Mouse (Mus musculus) heart, postnatal 0 days (tissue): ENCODE data around the gene Cdc42se1. TPM values are rescaled to one million over a fixed set of nuclear protein-coding genes. Genes with fewer than 3 reads are reported as not detected.

Experiments
- ATAC-seq: fragments of 200-750 bp; cut with Nextera tagmentation; 2 replicates; pipeline ENCODE4 v1.8.0; 2017; ENCODE audit warnings: low read depth, moderate number of reproducible peaks, moderate library complexity; ENCODE audit not compliant: insufficient read depth
- DNase-seq: peaks from one replicate; pipeline ENCODE4 v3.0.0-alpha.2; 2016; ENCODE audit warnings: low spot score
- H3K27ac ChIP-seq: fragments of 300-500 bp; sonication (generic); 2 replicates; pipeline ENCODE4 v1.5.1; 2014; ENCODE audit warnings: low read depth, mild to moderate bottlenecking
- H3K27me3 ChIP-seq: fragments of 300-500 bp; sonication (generic); 2 replicates; pipeline ENCODE4 v1.6.1; 2014; ENCODE audit warnings: low read length, mixed read lengths; ENCODE audit not compliant: control insufficient read depth, insufficient read depth
- H3K36me3 ChIP-seq: fragments of 300-500 bp; sonication (generic); replicated peaks from 2 replicates; pipeline ENCODE4 v1.6.1; 2014; ENCODE audit warnings: low read length, mixed read lengths; ENCODE audit not compliant: control insufficient read depth, insufficient read depth
- H3K4me1 ChIP-seq: fragments of 300-500 bp; sonication (generic); 2 replicates; pipeline ENCODE4 v1.6.1; 2014; ENCODE audit warnings: antibody characterized with exemption; ENCODE audit not compliant: control insufficient read depth, insufficient read depth
- H3K4me2 ChIP-seq: fragments of 300-500 bp; sonication (generic); 2 replicates; pipeline ENCODE4 v1.6.1; 2014; ENCODE audit warnings: low read depth, mild to moderate bottlenecking, low read length, moderate library complexity
- H3K4me3 ChIP-seq: fragments of 300-500 bp; sonication (generic); 2 replicates; pipeline ENCODE4 v1.5.1; 2014; ENCODE audit warnings: low read depth, low read length
- H3K9ac ChIP-seq: fragments of 300-500 bp; sonication (generic); replicated peaks from 2 replicates; pipeline ENCODE4 v1.6.1; 2014; ENCODE audit warnings: low read depth, low read length, mixed read lengths
- H3K9me3 ChIP-seq: fragments of 300-500 bp; sonication (generic); replicated peaks from 2 replicates; pipeline ENCODE4 v1.6.1; 2016; ENCODE audit warnings: low read length; ENCODE audit not compliant: control insufficient read depth
- CTCF ChIP-seq: IDR thresholded peaks from 2 replicates; pipeline ENCODE4 v1.5.1; 2016; ENCODE audit warnings: antibody characterized with exemption, control low read depth, low read depth
- EP300 ChIP-seq: IDR thresholded peaks from 2 replicates; pipeline ENCODE4 v1.6.1; 2016; ENCODE audit warnings: antibody characterized with exemption, low read depth
- WGBS: fragments of 180-500 bp; shearing (Covaris S2); extraction: QIAGEN DNeasy Blood & Tissue Kit; methylation state at CpG from one replicate; pipeline ENCODE4 v1.1.7; 2014; 5-methylcytosine and 5-hydroxymethylcytosine counted together
- polyA plus RNA-seq: library from polyadenylated mRNA; unstranded; fragments of >200 nt; fragmentation: Nextera tagmentation; extraction: Ambion mirVana; gene quantifications from 2 replicates; pipeline ENCODE4 v1.2.1, GENCODE M21; 2015
- total RNA-seq: library from RNA; depleted of rRNA; stranded (reverse); fragments of >200 nt; gene quantifications from 2 replicates; pipeline ENCODE4 v1.2.3, GENCODE M21; 2014; ENCODE audit warnings: low replicate concordance

Gene Cdc42se1
- total and polyA plus RNA-seq, 2 experiments from 2014 or later = 33.6 to 78.2 TPM

DNA sequence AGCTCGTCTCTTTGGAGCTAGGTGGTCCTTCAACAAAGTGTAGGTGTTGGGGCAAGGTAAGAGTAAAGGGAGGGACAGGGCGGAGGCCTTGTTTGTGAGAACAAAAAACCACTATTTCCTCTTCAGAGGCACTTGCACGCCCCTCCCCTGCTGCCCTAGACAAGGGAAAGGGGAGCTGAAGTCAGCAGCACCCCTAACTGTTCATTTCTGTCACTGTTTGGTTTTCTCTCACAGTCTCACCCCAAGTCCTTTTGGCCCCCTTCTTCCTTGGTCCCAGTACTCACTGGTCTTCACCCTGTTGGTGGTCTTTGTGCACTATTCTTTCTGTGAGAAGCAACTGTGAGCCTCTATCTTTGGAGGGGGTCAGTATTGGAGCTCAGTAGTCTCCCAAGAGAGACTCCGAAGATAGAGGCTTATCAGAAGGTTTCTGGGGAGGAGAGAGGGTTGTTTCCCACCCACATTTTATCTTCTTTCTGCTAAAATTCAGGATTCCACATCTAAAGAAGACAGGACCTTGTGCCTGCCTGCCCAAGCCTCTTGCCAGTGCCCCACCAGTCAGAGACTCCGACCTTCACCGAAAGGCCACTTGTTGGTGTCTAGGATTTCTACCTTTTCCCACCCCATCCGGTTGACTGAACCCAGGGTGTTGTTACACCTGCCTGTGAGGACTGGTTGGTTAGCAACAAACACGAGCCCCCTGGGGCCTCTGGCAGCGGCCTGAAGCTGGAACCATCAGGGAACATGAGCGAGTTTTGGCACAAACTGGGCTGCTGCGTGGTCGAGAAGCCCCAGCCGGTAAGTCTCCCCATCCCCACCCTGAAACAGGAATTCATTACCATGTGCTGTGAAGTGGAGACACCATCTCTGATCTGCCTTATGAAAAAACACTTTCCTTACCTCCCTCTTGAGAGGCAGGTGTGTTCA, 3.0 kb downstream of the Cdc42se1 start, which contains the start of gene Mllt11:
TSS of gene Mllt11 (minus strand) at position 874 of the 924 bp plus-strand sequence.
- no peak for ATAC-seq
- Histone ChIP-seq H3K27me3 (no peaks in the 10 kb centered on the region), H3K4me1 (peaks cover 24% of the 10 kb centered on the region), H3K36me3 (peaks cover 50% of the 10 kb centered on the region), H3K9ac (0 out of 2 replicates have a peak within 1 kb of the TSS, but pooled peaks have one; percentile 91), H3K4me2 (peak within 1 kb of the TSS; percentile 81), H3K9me3 (no peaks in the 10 kb centered on the region), H3K27ac (peak within 1 kb of the TSS; percentile 94), H3K4me3 (peak within 1 kb of the TSS; percentile 89; the same call in 1 of the 2 replicates)
- WGBS = 69% methylated on average over 13 of the region's 13 CpGs
- no peak for DNase-seq
- no peak for TF ChIP-seq CTCF
- TF ChIP-seq EP300 = no peak

DNA sequence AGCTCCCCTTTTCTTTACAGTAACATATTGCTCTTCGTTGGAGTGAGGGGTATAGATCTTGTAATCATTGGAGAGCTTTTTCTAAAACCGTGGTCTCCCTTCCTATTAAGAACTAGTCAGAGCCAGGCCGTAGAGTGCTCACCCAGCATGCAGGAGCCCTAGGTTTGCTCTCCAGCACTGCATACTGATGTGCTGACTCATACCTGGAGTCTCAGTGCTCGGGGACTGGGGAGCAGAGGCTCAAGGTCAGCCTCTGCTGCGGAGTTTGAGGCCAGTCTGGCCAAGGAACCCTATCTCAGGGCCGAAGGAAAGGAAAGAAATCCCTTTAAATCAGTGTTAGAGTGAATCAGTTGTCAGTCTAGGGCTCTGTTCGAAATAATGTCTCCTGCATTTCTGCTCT, 4.2 kb downstream of the Cdc42se1 start:
- Histone ChIP-seq H3K36me3 (peaks cover 54% of the 10 kb centered on the region), H3K27me3 (no peaks in the 10 kb centered on the region), H3K27ac (no peak overlapping the region), H3K4me1 (peaks cover 23% of the 10 kb centered on the region), H3K4me3 (no peak overlapping the region), H3K4me2 (no peak overlapping the region), H3K9me3 (no peaks in the 10 kb centered on the region), H3K9ac (no peak overlapping the region)
- no peak for DNase-seq
- WGBS = 40% methylated on average over 7 of the region's 7 CpGs
- TF ChIP-seq CTCF (no peak), EP300 (no peak)
- ATAC-seq = no peak

- ATAC-seq (no peak), DNase-seq (no peak)
- Histone ChIP-seq H3K9me3 (no peaks in the 10 kb centered on the region), H3K4me2 (no peak overlapping the region), H3K27me3 (no peaks in the 10 kb centered on the region), H3K4me1 (peaks cover 25% of the 10 kb centered on the region), H3K9ac (no peak overlapping the region), H3K36me3 (peaks cover 54% of the 10 kb centered on the region), H3K27ac (no peak overlapping the region), H3K4me3 (no peak overlapping the region)
- 79% methylated on average over 16 of the region's 16 CpGs for WGBS
- TF ChIP-seq CTCF (no peak), EP300 (no peak)
Observed at GRCm38 (mm10) chr3:95233303-95233980, 4.9 kb downstream of the Cdc42se1 start.

DNA sequence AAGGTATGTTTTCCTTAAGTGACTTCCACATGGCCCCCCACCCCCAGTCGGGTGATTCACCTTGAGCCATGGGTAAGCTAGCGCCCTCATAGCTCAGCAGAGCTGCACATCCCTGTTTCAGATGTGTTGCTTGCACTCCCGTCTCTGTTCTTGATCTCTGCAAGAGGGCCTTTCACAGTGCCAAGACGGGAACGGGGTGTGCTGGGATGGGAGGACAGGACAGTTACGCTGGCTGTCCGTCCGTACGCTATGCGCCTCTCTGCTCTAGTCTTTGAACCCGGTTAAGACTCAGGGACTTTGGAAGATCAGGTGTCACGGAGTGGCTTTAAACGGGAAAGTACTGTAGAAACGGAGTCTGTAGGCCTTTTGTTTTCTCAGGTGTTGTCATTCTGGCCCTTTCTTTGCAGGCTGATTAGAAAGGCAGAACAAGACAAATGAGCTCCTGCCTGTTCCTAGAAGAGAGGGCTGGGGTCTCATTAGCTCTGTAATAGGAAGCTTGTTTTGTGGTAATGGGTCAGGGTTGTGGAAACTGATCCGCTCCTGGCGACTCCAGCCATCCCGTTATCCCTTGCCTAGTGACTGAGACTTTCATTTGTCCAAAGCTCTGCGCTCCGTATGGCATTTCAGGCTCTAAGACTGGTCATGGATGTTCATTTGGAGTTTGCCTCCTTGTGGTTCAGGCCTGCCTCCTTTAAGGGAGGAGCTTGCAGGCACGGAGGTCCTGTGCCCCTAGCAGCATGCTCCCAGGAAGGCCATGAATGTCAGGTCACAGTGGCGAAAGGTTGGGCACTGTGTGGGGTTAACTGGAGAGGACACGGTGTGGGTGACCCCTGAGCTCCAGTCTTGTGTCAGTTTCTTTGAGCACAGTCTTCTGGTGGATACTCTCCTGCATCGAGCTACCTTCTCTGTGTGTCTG, 7.1 kb downstream of the Cdc42se1 start:
- Histone ChIP-seq H3K4me3 (no peak overlapping the region), H3K4me2 (no peak overlapping the region), H3K36me3 (peaks cover 54% of the 10 kb centered on the region), H3K27ac (no peak overlapping the region), H3K27me3 (no peaks in the 10 kb centered on the region), H3K9ac (no peak overlapping the region), H3K9me3 (no peaks in the 10 kb centered on the region), H3K4me1 (peaks cover 19% of the 10 kb centered on the region)
- DNase-seq (no peak), ATAC-seq (no peak)
- TF ChIP-seq EP300 (no peak), CTCF (no peak)
- WGBS = 88% methylated on average over 23 of the region's 23 CpGs

DNA sequence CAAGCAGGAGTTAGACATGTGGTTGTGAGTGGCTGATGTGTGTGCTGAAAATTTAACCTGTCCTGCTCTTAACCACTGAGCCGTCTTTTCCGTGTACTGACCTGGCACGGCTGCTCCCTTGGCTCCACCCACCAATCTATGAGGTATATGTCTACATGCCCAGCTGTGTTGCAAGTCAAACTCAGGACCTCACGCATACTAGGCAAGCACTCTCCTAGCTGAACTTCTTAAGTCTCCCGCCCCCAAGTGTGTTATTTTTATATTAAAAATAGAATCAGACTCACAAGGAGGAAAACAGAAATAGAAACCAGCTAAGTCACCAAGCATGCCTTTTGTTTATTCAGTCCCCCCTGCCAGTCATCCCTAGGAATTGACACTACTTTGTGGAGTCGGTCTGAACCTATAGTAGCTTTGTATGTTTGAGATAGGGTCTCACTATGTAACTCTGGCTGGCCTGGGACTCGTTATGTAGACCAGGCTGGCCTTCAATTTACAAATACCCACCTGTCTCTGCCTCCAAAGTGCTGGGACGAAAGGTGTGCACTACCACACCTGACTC, 9.1 kb downstream of the Cdc42se1 start:
- Histone ChIP-seq H3K4me2 (no peak overlapping the region), H3K27ac (peak overlapping the region; percentile 27), H3K4me1 (0 out of 2 replicates have a peak, but pooled peaks cover 5% of the 10 kb centered on the region), H3K9ac (no peak overlapping the region), H3K27me3 (no peaks in the 10 kb centered on the region), H3K4me3 (no peak overlapping the region), H3K36me3 (peaks cover 43% of the 10 kb centered on the region), H3K9me3 (no peaks in the 10 kb centered on the region)
- peak; percentile 62 for DNase-seq
- WGBS = 48% methylated on average over 8 of the region's 8 CpGs
- ATAC-seq = peak; percentile 31; the same call in 1 of the 2 replicates
- TF ChIP-seq CTCF = no peak
- TF ChIP-seq EP300 = no peak
